Mouse (Mus musculus) kidney, postnatal 14 days (tissue): ENCODE measurements around the gene Kif13a.

ENCODE experiments used
- DNase-seq: peaks from one replicate; pipeline ENCODE4 v3.0.0; 2022; ENCODE audit warnings: mixed read lengths

Gene Kif13a

DNA sequence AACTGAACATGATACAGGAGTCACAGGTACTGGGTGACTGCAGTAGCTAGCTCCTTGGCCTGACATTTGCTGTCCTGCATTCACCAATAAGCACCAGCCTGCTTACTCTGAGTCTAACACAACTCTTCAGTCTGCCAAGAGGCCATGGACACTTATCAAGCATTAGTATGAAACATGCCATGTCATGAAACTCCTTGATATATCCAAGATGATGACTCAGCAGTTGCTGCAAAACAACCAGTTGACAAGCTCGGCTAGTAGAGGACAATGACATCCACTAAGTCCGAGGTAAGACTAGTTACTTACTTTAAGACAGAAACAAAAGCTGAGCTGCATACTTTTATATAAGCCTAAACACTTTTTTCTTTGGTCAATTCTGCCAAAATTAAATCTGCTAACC, 204.4 kb downstream of the Kif13a start:
- DNase-seq, result no peak

DNA sequence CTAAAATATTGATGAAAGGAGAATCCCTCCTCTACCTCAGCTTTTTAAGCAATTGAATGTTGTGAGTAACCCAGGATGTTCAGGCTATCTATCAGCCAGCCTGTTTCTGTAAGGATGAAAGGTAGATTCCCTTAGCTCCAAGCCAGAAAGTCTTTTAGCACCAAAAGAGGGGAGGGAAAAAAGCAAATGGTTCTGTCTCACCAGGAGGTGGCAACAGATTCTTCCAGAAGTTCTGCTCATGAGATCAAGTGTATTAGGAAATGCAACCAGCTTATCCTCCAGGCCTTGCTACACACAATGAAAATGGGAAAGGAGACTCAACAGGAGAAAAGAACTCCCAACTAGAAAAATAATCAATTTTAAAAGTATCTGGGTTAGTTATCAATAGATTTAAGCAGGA, 205.3 kb downstream of the Kif13a start:
- no peak for DNase-seq

GRCm38 (mm10) chr13:46721009-46721408, 208.7 kb downstream of the Kif13a start:
- no peak for DNase-seq

GRCm38 (mm10) chr13:46718893-46719400, 210.7 kb downstream of the Kif13a start:
- no peak for DNase-seq

- DNase-seq, result no peak
Observed at GRCm38 (mm10) chr13:46715976-46716639, 213.6 kb downstream of the Kif13a start.

DNA sequence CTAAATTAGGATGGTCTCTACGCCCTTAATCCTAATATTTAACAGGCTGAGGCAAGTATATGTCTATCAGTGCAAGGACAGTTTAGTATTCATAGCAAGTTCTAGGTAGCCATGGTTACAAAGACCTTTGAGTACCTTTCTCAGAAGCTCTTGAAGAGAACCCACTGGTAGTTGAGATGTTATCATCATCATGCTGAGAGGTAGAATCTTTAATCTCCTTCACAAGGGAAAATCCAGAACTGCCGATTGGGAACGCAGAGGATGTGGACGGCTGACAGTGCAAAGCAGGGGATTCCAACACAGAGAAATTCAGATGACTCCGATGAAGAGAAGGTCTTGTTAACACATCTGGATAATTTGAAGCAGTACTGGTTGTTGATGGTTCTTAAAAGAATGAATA, 216.2 kb downstream of the Kif13a start:
- DNase-seq, result no peak

DNA sequence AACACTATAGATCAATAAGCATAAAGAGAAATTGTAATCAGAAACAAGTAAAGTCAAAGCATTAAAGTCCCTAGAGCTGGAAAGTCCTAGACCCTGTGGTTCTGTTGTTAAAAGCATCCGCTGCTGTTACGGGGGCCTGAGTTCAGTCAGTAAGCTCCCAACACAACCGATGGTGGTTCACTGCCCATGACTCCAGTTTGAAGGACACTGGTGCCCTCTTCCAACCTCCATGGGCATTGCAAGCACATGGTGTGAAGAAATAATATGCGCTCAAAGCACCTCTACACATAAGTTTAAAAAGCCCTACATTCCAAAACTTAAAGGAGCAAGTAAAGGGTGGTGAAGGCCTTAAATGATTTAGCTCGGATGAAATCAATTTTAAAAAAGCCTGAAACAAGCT, 226.5 kb downstream of the Kif13a start:
- DNase-seq, result peak; percentile 16

DNA sequence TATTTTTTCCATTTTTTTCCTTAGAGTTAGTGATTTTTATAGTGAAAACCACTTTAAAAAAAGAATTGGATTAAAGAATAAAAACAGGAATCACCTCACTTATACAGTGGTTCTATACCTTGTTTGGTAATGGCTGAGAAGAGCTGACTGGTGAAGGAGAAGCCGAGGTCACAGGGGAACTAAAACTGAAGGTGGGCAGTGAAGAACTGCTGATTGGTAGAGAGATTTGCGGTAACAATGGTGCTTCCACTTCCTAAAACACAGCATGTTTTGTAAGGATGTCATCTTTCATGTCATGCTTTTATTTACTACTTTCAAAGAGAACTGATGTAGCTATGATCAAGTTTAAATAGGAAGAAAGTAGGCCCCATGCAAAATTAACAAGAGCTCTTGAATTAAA, 228.2 kb downstream of the Kif13a start:
- DNase-seq, result no peak

GRCm38 (mm10) chr13:46699372-46699771, 230.3 kb downstream of the Kif13a start:
- no peak for DNase-seq
